Mouse (Mus musculus) telencephalon, adult 2 months (tissue): ENCODE data around the gene Ces2e.
"Not testable (repeated sequence)": the region's sequence is repeated elsewhere in the genome, so short reads cannot be mapped to it uniquely, and the experiment has no call there.

Source experiments
- DNase-seq: peaks from one replicate; pipeline ENCODE4 v3.0.0-alpha.2; 2011; ENCODE audit warnings: low read depth, low spot score

Ces2e gene

DNA sequence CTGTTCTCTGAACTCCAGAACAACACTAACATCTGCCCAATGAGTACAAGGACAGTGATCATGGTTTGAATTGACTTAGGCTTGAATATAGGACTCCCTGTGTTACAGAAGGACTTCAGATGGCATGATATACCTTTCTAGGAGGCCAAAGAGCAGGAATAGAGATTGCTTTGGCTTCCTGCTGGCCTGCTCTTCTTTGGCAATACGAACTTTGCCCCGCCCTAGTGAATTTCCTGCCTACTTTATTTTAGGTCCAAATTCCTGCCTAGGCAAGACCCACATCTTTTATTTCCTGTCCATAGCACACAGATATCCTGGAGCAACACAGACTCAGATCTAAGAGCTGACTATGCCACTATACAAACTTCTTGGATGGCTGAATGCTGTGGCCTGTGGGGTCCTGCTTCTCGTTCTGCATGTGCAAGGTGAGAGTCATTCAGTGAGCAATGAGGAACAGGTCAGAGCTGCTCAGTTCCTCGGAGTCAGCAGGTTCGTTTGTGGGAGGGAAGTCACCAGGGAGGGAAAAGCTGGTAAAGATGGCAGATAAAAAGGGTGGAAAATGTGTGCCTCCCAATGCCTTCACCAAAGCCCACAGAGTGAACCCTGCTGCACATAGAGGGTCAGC lies at the start of gene Ces2e:
Gene Ces2e, plus strand, starts transcription at position 289 of the 625 bp plus-strand sequence.
- no peak for DNase-seq

DNA sequence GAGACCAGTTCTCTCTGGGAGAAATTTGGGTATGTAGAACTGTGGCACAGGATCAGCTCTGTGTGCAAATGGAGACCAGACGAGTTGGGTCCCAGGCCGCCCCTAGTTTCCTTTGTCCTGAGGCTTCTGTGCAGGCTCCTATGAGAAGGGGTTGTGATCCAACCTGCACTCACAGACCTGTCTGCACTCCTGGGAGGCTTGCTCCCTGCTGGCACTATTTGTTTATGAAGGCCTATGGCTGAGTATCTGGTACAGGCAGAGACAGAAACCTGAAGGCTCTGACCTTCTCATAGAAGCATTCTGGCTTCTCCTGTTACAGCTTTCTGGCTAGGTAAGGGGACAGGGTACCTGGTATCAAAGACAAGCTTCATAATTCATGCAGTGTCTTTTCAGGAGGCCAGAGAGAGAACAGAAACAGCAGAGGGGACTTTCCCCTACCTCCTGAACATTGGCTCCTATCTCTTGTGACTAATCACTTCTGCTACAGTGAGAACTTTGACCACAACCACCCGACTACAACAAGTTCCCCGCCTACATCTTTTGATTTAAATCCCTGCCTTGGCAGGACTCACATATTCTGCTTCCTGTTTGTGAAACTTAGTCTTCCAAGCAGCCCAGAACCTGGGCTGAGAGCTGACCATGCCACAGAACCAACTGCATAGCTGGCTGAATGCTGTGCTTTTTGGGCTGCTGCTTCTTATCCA lies 39.7 kb upstream of the Ces2e start:
- not testable (repeated sequence) for DNase-seq

DNA sequence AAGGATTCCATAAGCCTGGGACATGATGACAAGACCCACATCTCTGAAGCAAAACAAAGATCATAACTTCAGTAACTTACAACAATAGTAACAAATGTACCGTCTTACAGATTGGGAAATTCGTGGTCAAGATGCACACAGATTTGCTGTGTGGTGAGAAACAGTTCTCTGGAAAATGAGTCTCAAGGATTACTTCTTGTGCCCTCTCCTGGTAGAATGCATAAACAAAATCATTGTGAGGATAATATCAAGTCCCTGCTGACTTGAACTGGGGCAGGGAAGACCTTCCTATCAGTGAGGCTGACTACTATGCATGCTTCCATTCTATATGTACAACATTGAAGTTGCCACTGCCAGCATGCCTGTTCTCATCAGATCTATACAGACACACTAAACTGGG lies 24.3 kb upstream of the Ces2e start:
- DNase-seq: no peak

DNA sequence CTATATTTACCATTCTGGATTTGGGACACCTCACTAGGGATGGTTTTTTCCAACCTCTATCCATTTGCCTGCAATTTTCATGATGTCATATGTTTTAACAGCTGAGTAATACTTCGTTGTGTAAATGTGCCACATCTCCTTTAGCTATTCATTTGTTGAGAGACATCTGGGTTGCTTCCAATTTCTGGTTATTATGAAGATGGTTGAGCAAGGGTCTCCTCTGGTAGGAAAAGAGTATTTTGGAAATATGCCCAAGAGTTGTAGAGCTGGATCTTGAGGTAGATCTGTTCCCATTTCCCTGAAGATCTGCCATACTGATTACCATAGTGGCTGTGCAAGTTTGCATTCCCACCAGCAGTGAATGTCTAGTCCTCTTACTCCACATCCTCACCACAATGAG lies 18.9 kb upstream of the Ces2e start:
- DNase-seq: no peak

DNA sequence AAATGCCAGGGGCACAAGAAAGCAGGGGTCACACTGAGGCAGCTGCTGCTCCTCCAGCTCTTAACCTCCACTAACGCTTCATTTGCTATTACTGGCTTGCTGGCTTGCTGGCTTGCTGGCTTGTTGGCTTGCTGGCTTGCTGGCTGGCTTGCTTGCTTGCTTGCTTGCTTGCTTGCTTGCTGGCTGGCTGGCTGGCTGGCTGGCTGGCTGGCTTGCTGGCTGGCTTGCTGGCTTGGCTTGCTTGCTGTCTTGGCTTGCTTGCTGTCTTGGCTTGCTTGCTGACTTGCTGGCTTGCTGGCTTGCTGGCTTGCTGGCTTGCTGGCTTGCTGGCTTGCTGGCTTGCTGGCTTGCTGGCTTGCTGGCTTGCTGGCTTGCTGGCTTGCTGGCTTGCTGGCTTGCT lies 17.0 kb upstream of the Ces2e start:
- not testable (repeated sequence) for DNase-seq

DNA sequence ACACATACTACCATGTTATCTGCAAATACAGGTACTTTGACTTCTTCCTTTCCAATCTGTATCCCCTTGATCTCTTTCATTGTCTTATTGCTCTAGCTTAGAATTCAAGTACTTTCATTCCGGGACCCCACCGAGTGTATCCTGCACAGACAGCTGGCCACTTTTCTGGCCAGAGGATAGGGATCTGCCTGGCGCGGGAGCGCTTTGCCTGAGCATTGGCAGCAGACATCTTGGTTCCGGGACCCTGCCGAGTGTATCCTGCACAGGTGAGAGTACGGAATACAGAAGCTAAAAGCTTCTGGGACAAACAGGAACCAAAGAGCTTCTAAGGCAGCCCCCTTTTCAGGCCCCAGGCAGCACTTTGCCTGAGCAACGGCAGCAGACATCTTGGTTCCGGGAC lies 16.4 kb upstream of the Ces2e start:
- not testable (repeated sequence) for DNase-seq

DNA sequence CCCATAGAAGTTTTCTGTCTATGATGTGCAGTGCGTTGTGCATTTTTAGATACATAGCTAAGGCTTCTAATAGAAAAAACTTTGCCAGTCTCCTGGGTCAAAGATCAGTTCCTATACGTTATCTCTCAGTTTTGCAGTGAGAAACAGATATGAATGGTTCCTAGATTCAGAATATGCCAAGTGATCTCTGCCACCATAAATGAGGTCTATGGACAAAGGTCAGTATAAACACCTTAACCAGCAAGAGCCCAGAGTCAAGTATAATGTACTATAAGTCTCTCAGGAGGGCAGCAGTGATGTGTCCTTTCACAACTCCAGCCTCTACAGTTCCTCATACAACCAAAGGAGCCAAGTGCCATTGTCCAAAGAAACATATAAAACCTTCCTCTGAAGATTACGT lies 1.2 kb downstream of the Ces2e start:
- no peak for DNase-seq

DNA sequence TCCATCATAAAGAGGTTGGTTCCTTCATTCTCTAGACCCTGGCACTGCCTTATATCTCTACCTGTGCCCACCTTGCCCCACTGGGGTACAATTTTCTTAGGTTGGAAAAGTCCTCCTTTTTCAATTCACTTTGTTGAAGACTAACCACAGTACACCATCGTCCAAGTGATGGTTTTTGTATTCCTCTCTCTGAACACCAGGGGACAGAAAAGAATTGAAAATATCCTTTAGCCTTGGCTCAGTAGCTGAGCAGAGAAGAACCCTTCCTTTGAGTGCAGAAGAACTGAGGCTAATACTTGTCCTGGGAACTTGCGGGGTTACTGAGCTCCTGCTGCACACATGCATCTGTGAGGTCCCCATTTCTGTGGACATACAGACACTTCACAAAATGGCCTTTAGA lies 18.6 kb downstream of the Ces2e start:
- no peak for DNase-seq

DNA sequence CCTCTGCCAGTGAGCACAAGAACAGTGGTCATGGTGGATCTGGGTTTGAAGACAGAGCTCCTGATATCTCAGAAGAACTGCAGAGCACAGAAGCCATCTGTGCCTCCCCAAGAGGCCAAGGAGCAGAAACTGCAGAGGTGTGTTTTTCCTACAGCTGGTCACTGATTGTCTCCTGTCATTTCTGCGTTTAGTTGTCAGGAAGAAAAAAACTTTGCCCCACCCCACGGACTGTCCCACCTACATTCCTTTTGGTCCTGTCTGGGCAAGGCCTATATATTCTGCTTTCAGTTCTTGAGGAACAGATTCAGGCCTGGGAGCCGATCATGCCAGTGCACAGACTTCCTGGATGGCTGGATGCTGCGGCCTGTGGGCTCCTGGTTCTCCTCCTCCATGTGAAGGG lies 21.0 kb downstream of the Ces2e start, which contains the start of gene Ces2f:
Gene Ces2f, plus strand, starts transcription at position 301 of the 400 bp plus-strand sequence.
- DNase-seq: no peak

DNA sequence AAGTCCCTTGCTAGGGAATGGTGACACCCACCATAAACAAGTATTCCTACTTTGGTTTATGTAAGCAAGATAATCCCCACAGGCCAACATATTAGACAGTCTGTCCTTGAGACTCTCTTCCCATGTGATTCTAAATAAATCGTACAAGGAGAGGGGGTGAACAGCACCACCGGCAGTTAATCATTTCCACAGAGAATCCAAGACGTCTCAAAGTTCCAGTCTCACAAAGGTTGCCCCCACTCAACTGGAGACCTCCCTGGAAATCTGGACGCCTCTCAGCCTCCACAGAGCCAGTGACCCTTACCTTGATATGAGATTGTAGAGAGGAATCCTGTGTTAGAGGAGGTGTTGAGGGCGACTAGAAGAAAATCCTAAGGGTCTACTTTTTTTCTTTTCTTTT lies 23.0 kb downstream of the Ces2e start:
- no peak for DNase-seq

DNA sequence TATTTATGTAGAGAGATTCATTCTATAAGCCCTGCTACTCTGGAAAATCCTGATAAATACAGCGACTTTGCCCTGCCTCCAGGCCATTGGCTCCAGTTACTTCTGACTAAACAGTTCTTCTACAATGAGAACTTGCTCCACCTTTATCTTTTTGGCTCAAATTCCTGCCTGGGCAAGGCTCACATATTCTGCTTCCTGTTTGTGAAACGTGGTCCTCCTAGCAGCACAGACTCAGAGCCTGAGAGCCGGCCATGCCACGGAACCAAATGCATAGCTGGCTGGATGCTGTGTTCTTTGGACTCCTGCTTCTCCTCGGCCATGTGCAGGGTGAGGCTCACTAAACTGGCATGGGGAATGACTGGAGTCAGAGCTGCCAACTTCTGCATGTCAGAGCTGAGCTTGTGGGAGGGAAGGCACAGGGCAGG lies 35.5 kb downstream of the Ces2e start, which contains the start of gene Ces2g:
Gene Ces2g, plus strand, starts transcription at position 182 of the 425 bp plus-strand sequence.
- DNase-seq: no peak

DNA sequence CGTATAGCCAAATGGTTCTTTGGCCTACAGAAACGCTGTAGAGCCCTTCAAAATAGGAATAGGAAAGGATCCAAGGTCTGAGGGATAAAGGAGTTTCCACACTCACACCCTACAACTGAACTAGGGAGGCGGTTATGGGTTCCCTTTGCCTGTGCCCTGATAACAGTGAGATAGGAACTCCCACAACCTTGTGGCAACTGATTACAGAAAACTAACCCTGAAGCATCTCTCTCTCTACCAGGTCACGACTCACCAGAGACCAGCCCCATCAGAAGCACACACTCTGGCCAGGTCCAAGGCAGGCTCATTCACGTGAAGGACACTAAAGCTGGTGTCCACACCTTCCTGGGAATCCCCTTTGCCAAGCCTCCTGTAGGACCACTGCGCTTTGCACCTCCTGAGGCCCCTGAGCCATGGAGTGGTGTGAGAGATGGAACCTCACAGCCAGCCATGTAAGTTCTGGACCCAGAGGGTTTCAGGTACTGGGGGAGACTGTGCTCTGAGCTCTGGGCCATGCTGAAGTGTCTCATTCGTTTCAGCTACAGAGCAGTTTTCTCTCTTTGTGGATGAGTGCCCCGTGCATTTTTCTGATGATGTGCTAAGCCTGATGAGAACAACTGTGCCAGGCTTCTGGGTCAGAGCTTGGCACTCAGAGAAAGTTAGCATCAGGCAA lies 36.3 kb downstream of the Ces2e start:
- DNase-seq: no peak

DNA sequence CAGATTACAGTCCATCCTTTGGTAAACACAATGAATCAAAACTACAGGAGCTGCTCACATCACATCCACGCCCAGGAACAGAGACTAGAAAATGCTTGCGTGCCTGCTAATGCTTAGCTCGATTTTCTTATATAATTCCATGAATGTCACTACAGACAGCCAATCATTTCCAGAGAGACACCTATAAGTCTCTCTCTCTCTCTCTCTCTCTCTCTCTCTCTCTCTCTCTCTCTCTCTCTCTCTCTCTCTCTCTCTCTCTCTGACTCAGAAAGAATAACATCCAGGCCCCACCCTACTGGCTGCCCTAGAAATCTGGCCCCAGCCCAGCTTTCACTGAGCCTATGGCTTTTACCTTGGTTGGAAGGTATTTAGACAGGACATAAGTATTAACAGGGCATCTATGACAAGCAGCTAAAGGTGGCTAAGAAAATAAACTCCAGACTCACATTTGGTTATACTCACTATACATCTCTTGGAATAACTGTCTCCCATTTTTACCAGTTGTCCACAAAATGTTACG lies 37.4 kb downstream of the Ces2e start:
- no peak for DNase-seq

DNA sequence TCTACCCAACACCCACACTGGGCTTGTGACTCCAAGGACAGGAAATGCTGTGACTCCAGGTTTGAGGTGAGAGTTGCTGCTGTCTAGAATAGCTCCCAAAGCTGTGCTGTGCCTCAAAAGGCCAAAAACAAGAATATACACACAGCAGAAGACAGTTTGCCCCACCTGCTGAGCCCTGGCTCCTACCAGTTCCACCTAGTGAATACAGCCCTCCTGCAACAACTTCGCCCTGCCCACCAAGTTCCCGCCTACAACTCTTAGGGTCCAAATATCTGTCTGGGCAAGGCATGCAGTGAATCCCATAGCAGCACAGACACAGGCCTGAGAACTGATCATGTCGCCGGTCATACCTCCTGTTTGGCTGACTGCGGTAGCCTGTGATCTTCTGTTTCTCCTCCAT lies 58.1 kb downstream of the Ces2e start:
- DNase-seq: no peak
